In the genomic region with DNA sequence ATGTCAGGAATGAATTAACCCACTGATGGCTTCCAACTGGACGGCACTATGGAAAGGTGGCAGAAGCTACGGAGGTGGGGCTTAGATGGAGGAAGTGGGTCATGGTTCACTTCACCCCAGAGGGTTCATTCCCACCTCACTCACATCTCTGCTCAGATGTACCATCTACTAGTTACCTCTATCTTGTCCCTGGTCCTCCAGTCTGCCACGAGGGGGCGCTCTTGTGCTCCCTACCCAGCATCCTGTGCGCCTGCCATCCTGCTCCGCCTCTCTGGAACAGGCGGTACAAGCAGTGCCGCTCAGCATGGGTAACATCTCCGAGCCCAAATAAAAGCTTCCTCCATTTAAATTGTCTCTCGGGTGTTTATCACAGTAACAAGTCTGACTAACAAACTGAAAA, we compare ENCODE assay signal across 17 mouse cellular contexts.
DNase-seq lines count a peak whose midpoint lies in the region; ATAC-seq and TF ChIP-seq lines count a peak whose summit lies in the region.
"Had no signal": no experiment of that assay in that cellular context is flagged by ENCODE, and none has a peak within 500 bp of the region (broad histone marks: within the 10 kb centered on the region; RNA-seq: fewer than 3 reads in every experiment).

No protein-coding gene starts in this region.

- no peaks in the 10 kb centered on the region for H3K36me3 ChIP-seq in kidney, adult 2 months (ENCODE audit: control insufficient read depth, insufficient read depth, low read length)
- H3K36me3 ChIP-seq in MEL (ENCODE audit: control insufficient read depth in 1 of 2, insufficient read depth in 2 of 2, low read length in 2 of 2), result no peaks in the 10 kb centered on the region
- no peaks in the 10 kb centered on the region for H3K36me3 ChIP-seq in liver, embryonic 14.5 days (replicated peaks; ENCODE audit: control insufficient read depth, insufficient read depth, low read depth)
- H3K36me3 ChIP-seq in midbrain, embryonic 11.5 days (ENCODE audit: control insufficient read depth, insufficient read depth, low read length), result no peaks in the 10 kb centered on the region
- H3K36me3 ChIP-seq: embryonic facial prominence, embryonic 12.5 days; forebrain, embryonic 12.5 days; heart, embryonic 12.5 days; hindbrain, embryonic 13.5 days; kidney, embryonic 15.5 days; neural tube, embryonic 15.5 days had no signal

- peak; percentile 24 for TF ChIP-seq RAD21 in MEL (IDR thresholded peaks at IDR 0.05; ENCODE audit: low read depth, low read length)

- no peaks in the 10 kb centered on the region for H3K9me3 ChIP-seq in MEL (replicated peaks; ENCODE audit: insufficient read depth, low read length)
- H3K9me3 ChIP-seq in liver, embryonic 14.5 days (ENCODE audit: control insufficient read depth, low read length), result no peaks in the 10 kb centered on the region
- no peaks in the 10 kb centered on the region; the same call in 1 of the 2 replicates for H3K9me3 ChIP-seq in midbrain, embryonic 11.5 days (ENCODE audit: control insufficient read depth, low read length)
- H3K9me3 ChIP-seq: embryonic facial prominence, embryonic 12.5 days; hindbrain, embryonic 13.5 days; kidney, embryonic 15.5 days; neural tube, embryonic 15.5 days had no signal

- H3K4me2 ChIP-seq in liver, embryonic 14.5 days (ENCODE audit: low read depth), result no peak overlapping the region
- no peak overlapping the region for H3K4me2 ChIP-seq in midbrain, embryonic 11.5 days
- H3K4me2 ChIP-seq: embryonic facial prominence, embryonic 12.5 days; forebrain, embryonic 12.5 days; heart, embryonic 12.5 days; hindbrain, embryonic 13.5 days; kidney, embryonic 15.5 days; neural tube, embryonic 15.5 days had no signal

- no peak for ATAC-seq in liver, embryonic 14.5 days (ENCODE audit: insufficient read depth)
- no peak for ATAC-seq in midbrain, embryonic 11.5 days (ENCODE audit: low FRiP score)
- ATAC-seq: activated CD4-positive, CD25-positive, alpha-beta regulatory T cell, adult 4 months had no signal

- H3K4me1 ChIP-seq in kidney, adult 2 months (ENCODE audit: control insufficient read depth, insufficient read depth, low read length), result peaks cover 17% of the 10 kb centered on the region
- no peaks in the 10 kb centered on the region for H3K4me1 ChIP-seq in MEL (ENCODE audit: control insufficient read depth in 1 of 2, insufficient read depth in 2 of 2, low read length in 2 of 2)
- H3K4me1 ChIP-seq in liver, embryonic 14.5 days (replicated peaks; ENCODE audit: control insufficient read depth in 2 of 2, insufficient read depth in 2 of 2, low read length in 1 of 2), result 0 out of 4 replicates have a peak, but pooled peaks cover 0 to 5% of the 10 kb centered on the region in 2 experiments
- no peaks in the 10 kb centered on the region for H3K4me1 ChIP-seq in midbrain, embryonic 11.5 days (ENCODE audit: control insufficient read depth, insufficient read depth, low read length)

- H3K27me3 ChIP-seq in kidney, adult 2 months (replicated peaks; ENCODE audit: control insufficient read depth, insufficient read depth, low read length), result no peaks in the 10 kb centered on the region
- H3K27me3 ChIP-seq in MEL (ENCODE audit: control insufficient read depth in 1 of 2, insufficient read depth in 2 of 2, low read length in 2 of 2), result no peaks in the 10 kb centered on the region
- no peaks in the 10 kb centered on the region for H3K27me3 ChIP-seq in liver, embryonic 14.5 days (ENCODE audit: control insufficient read depth, insufficient read depth, low read length)
- no peaks in the 10 kb centered on the region for H3K27me3 ChIP-seq in midbrain, embryonic 11.5 days (ENCODE audit: control insufficient read depth, insufficient read depth, low read length)
- H3K27me3 ChIP-seq: embryonic facial prominence, embryonic 12.5 days; forebrain, embryonic 12.5 days; heart, embryonic 12.5 days; hindbrain, embryonic 13.5 days; kidney, embryonic 15.5 days; neural tube, embryonic 15.5 days had no signal

- 0 out of 2 replicates have a peak, but pooled peaks have one; percentile 18 for TF ChIP-seq CTCF in kidney, adult 2 months (conservative IDR thresholded peaks at IDR 0.05; ENCODE audit: insufficient read depth, insufficient read length, low read depth, low read length)
- TF ChIP-seq CTCF in MEL (IDR thresholded peaks at IDR 0.05 in 2 of 3, conservative IDR thresholded peaks at IDR 0.05 in 1 of 3; ENCODE audit: control insufficient read depth in 1 of 3, insufficient read depth in 1 of 3, low read depth in 2 of 3, low read length in 3 of 3, poor library complexity in 1 of 3, severe bottlenecking in 1 of 3), result peak; percentile 40 to 63 (median 50)
- peak; percentile 70 for TF ChIP-seq CTCF in liver, embryonic 14.5 days (IDR thresholded peaks at IDR 0.05; ENCODE audit: low read depth)

- TF ChIP-seq EP300 in MEL (IDR thresholded peaks at IDR 0.05; ENCODE audit: low read depth in 1 of 2, low read length in 2 of 2), result no peak
- no peak for TF ChIP-seq EP300 in liver, embryonic 14.5 days (IDR thresholded peaks at IDR 0.05; ENCODE audit: low read depth)

- no peaks in the 10 kb centered on the region for H3K79me2 ChIP-seq in MEL (ENCODE audit: control insufficient read depth, insufficient read depth, low read length, poor library complexity)

- 82% methylated on average over 10 of the region's 10 CpGs for WGBS in kidney, adult 2 months
- 64% methylated on average over 10 of the region's 10 CpGs for WGBS in liver, embryonic 14.5 days (ENCODE audit: insufficient replicate concordance)
- 82% methylated on average over 10 of the region's 10 CpGs for WGBS in midbrain, embryonic 11.5 days

- H3K9ac ChIP-seq in MEL (ENCODE audit: control insufficient read depth, low read depth, low read length, poor library complexity, severe bottlenecking), result no peak overlapping the region
- no peak overlapping the region for H3K9ac ChIP-seq in liver, embryonic 14.5 days (replicated peaks)
- H3K9ac ChIP-seq in midbrain, embryonic 11.5 days (ENCODE audit: low read length), result no peak overlapping the region
- H3K9ac ChIP-seq: embryonic facial prominence, embryonic 12.5 days; forebrain, embryonic 12.5 days; heart, embryonic 12.5 days; hindbrain, embryonic 13.5 days; kidney, embryonic 15.5 days; neural tube, embryonic 15.5 days had no signal

- no peak overlapping the region for H3K27ac ChIP-seq in kidney, adult 2 months (ENCODE audit: insufficient read depth, low read depth, low read length)
- H3K27ac ChIP-seq in MEL (ENCODE audit: control insufficient read depth, low read depth, low read length), result no peak overlapping the region
- H3K27ac ChIP-seq in liver, embryonic 14.5 days, result no peak overlapping the region
- no peak overlapping the region for H3K27ac ChIP-seq in midbrain, embryonic 11.5 days (ENCODE audit: low read depth, low read length)
- H3K27ac ChIP-seq: embryonic facial prominence, embryonic 12.5 days; forebrain, embryonic 12.5 days; hindbrain, embryonic 13.5 days; neural tube, embryonic 15.5 days had no signal

- no peak overlapping the region for H3K4me3 ChIP-seq in kidney, adult 2 months (ENCODE audit: insufficient read depth, low read depth, low read length)
- H3K4me3 ChIP-seq in MEL (ENCODE audit: control insufficient read depth in 1 of 2, insufficient read depth in 1 of 2, low read depth in 2 of 2, low read length in 2 of 2), result peak overlapping the region in 1 of 2 experiments; percentile 37; a peak in 1 of 4 replicates
- H3K4me3 ChIP-seq in liver, embryonic 14.5 days (ENCODE audit: insufficient read depth in 1 of 2, low read depth in 2 of 2, low read length in 2 of 2), result no peak overlapping the region
- H3K4me3 ChIP-seq in midbrain, embryonic 11.5 days (ENCODE audit: low read depth, low read length), result no peak overlapping the region
- H3K4me3 ChIP-seq: embryonic facial prominence, embryonic 12.5 days; forebrain, embryonic 12.5 days; heart, embryonic 12.5 days; hindbrain, embryonic 13.5 days; kidney, embryonic 15.5 days; neural tube, embryonic 15.5 days had no signal

- TF ChIP-seq POLR2A in kidney, adult 2 months (IDR thresholded peaks at IDR 0.05; ENCODE audit: low read depth, low read length), result no peak
- TF ChIP-seq POLR2A in MEL (IDR thresholded peaks at IDR 0.05; ENCODE audit: control insufficient read depth in 1 of 2, insufficient read depth in 1 of 2, low read depth in 1 of 2, low read length in 2 of 2, poor library complexity in 1 of 2), result no peak

- DNase-seq in kidney, adult 2 months, result no peak
- DNase-seq in kidney, postnatal 36 days, result no peak
- peak; percentile 40 to 48 for DNase-seq in B cell, adult 2 months
- peak; percentile 59 for DNase-seq in MEL (ENCODE audit: low read depth, low spot score)
- no peak for DNase-seq in liver, embryonic 14.5 days (ENCODE audit: low read depth in 3 of 3, low spot score in 3 of 3)
- DNase-seq in MN1 (ENCODE audit: low spot score), result no peak
- DNase-seq in cerebellum, adult 8-10 months, result no peak
- no peak for DNase-seq in midbrain, embryonic 11.5 days (ENCODE audit: low spot score, missing footprints)
- DNase-seq: cerebellum, adult 9-10 months; right cerebral cortex, adult 18-20 months had no signal

TF ChIP-seq in MEL, 35 proteins besides CTCF, POLR2A, EP300 and RAD21:
- TF ChIP-seq SMC3 (IDR thresholded peaks at IDR 0.05; ENCODE audit: low read depth, low read length) (peak; percentile 57), TCF12 (IDR thresholded peaks at IDR 0.05; ENCODE audit: low read depth, low read length) (no peak)

Comparison
In these comparisons a context has a peak if more than half of its experiments do, and no peak if none do; other contexts are left out.
1. DNase-seq: peak in B cell, adult 2 months (2 of 2) and MEL (single experiment); none in kidney, adult 2 months (single experiment), kidney, postnatal 36 days (0 of 2), liver, embryonic 14.5 days (0 of 3), MN1 (single experiment), cerebellum, adult 8-10 months (single experiment) and midbrain, embryonic 11.5 days (single experiment).
2. CTCF ChIP-seq: peak in every context shown above with its lines; median percentile 70 in liver, embryonic 14.5 days; 50 in MEL; 18 in kidney, adult 2 months.